Mouse (Mus musculus) neutrophil, adult 83 days (primary cell): Measurements from ENCODE around the gene Vsir. TPM values are rescaled to one million over a fixed set of nuclear protein-coding genes. Genes with fewer than 3 reads are reported as not detected.

Experiments used
- total RNA-seq, 2 experiments: library from RNA; stranded (reverse); gene quantifications; one replicate each; pipeline ENCODE4 v1.2.4; 2023

Gene Vsir
- 100 to 1,000 TPM; 646 to 653 TPM for total RNA-seq

GRCm38 (mm10) chr10:60346701-60347405 is at the start of gene Vsir:
Gene Vsir (plus strand): TSS chr10:60346851.

GRCm38 (mm10) chr10:60399449-60399848 is 52.8 kb downstream of the Vsir start, which contains the start of gene Gm17455:
Gene Gm17455 (plus strand): TSS chr10:60399726.

Other genes with a start within 250 kb of the Vsir start
- under 1 TPM; 0.53 to 0.68 TPM for gene Spock2, start 240.6 kb upstream of the Vsir start, total RNA-seq
- gene Chst3, start 127.6 kb upstream of the Vsir start, total RNA-seq: 1 to 10 TPM in 1 of 2 experiments, under 1 TPM in 1; 0.88 to 1.1 TPM
- gene Psap, start 69.2 kb upstream of the Vsir start, total RNA-seq: 1,000 to 10,000 TPM; 1,888 to 2,148 TPM
- 1 to 10 TPM; 3.3 to 5.1 TPM for gene Gm17455, start 52.9 kb downstream of the Vsir start, total RNA-seq